Mouse (Mus musculus) MEL (cell line): ENCODE measurements around the gene Ahcyl2. TPM values are rescaled to one million over a fixed set of nuclear protein-coding genes. Genes with fewer than 3 reads are reported as not detected.
A peak's percentile ranks its signal among the peaks of the same experiment; 100 is the strongest.

Experiments
- DNase-seq: peaks from one replicate; pipeline ENCODE4 v3.0.0; 2011; ENCODE audit warnings: low read depth, low spot score
- H3K27ac ChIP-seq: 2 replicates; pipeline ENCODE4 v1.5.1; 2012; ENCODE audit warnings: low read depth, mild to moderate bottlenecking, control low read depth, low read length, moderate library complexity; ENCODE audit not compliant: control insufficient read depth
- H3K27me3 ChIP-seq, 2 experiments: fragments of 150-350 bp in 1 of 2; sonication (generic) in 1 of 2; 2 replicates each; pipeline ENCODE4 v1.6.1; 2012; ENCODE audit warnings: low read length in 2 of 2, mild to moderate bottlenecking in 2 of 2, improper control_type of control experiment in 1 of 2, moderate library complexity in 1 of 2; ENCODE audit not compliant: insufficient read depth in 2 of 2, control insufficient read depth in 1 of 2
- H3K36me3 ChIP-seq, 2 experiments: 2 replicates each; pipeline ENCODE4 v1.6.1; 2012 to 2014; ENCODE audit warnings: low read length in 2 of 2, improper control_type of control experiment in 1 of 2, inconsistent platforms in 1 of 2, mild to moderate bottlenecking in 1 of 2; ENCODE audit not compliant: insufficient read depth in 2 of 2, control insufficient read depth in 1 of 2
- H3K4me1 ChIP-seq, 2 experiments: fragments of 150-350 bp in 1 of 2; sonication (generic) in 1 of 2; 2 replicates each; pipeline ENCODE4 v1.6.1; 2012; ENCODE audit warnings: low read length in 2 of 2, improper control_type of control experiment in 1 of 2, mild to moderate bottlenecking in 1 of 2; ENCODE audit not compliant: insufficient read depth in 2 of 2, control insufficient read depth in 1 of 2
- H3K4me3 ChIP-seq, 2 experiments: fragments of 150-350 bp in 1 of 2; sonication (generic) in 1 of 2; 2 replicates each; pipeline ENCODE4 v1.5.1; 2012; ENCODE audit warnings: low read depth in 2 of 2, low read length in 2 of 2, mild to moderate bottlenecking in 2 of 2, moderate library complexity in 2 of 2, control low read depth in 1 of 2, improper control_type of control experiment in 1 of 2; ENCODE audit not compliant: control insufficient read depth in 1 of 2, insufficient read depth in 1 of 2
- H3K79me2 ChIP-seq: 2 replicates; pipeline ENCODE4 v1.6.1; 2012; ENCODE audit warnings: mild to moderate bottlenecking, low read length, moderate library complexity; ENCODE audit not compliant: control insufficient read depth, poor library complexity, insufficient read depth
- H3K9ac ChIP-seq: 2 replicates; pipeline ENCODE4 v1.6.1; 2012; ENCODE audit warnings: low read depth, mild to moderate bottlenecking, control low read depth, low read length, moderate library complexity; ENCODE audit not compliant: control insufficient read depth, poor library complexity, severe bottlenecking
- H3K9me3 ChIP-seq: fragments of 150-350 bp; sonication (generic); replicated peaks from 2 replicates; pipeline ENCODE4 v1.6.1; 2012; ENCODE audit warnings: mild to moderate bottlenecking, low read length, improper control_type of control experiment, moderate library complexity; ENCODE audit not compliant: insufficient read depth
- CHD2 ChIP-seq: IDR thresholded peaks from 2 replicates; pipeline ENCODE4 v1.6.1; 2011; ENCODE audit warnings: low read length, improper control_type of control experiment
- CTCF ChIP-seq, 3 experiments: IDR thresholded peaks in 2 of 3; conservative IDR thresholded peaks in 1 of 3; 2 replicates each; pipeline ENCODE4 v1.5.1; 2011 to 2012; ENCODE audit warnings: low read length in 3 of 3, low read depth in 2 of 3, mild to moderate bottlenecking in 2 of 3, improper control_type of control experiment in 1 of 3, inconsistent platforms in 1 of 3, mixed read lengths in 1 of 3, moderate library complexity in 1 of 3; ENCODE audit not compliant: control insufficient read depth in 1 of 3, insufficient read depth in 1 of 3, poor library complexity in 1 of 3, severe bottlenecking in 1 of 3
- E2F4 ChIP-seq: IDR thresholded peaks from 2 replicates; pipeline ENCODE4 v1.6.1; 2011; ENCODE audit warnings: low read depth, low read length, improper control_type of control experiment, borderline replicate concordance
- ELF1 ChIP-seq: IDR thresholded peaks from 2 replicates; pipeline ENCODE4 v1.6.1; 2014; ENCODE audit warnings: low read depth, mild to moderate bottlenecking, inconsistent platforms, low read length, improper control_type of control experiment, moderate library complexity
- GABPA ChIP-seq: IDR thresholded peaks from 2 replicates; pipeline ENCODE4 v1.6.1; 2012; ENCODE audit warnings: low read depth, mild to moderate bottlenecking, inconsistent platforms, low read length, improper control_type of control experiment, moderate library complexity
- HCFC1 ChIP-seq: IDR thresholded peaks from 2 replicates; pipeline ENCODE4 v1.6.1; 2012; ENCODE audit warnings: low read depth, mild to moderate bottlenecking, inconsistent platforms, low read length, improper control_type of control experiment, moderate library complexity
- JUND ChIP-seq: IDR thresholded peaks from 2 replicates; pipeline ENCODE4 v1.6.1; 2011; ENCODE audit warnings: low read depth, mild to moderate bottlenecking, improper control_type of control experiment, low read length
- KAT2A ChIP-seq: conservative IDR thresholded peaks from 2 replicates; pipeline ENCODE4 v1.6.1; 2012; ENCODE audit warnings: low read depth, low read length, improper control_type of control experiment, inconsistent platforms
- MAFK ChIP-seq: IDR thresholded peaks from 2 replicates; pipeline ENCODE4 v1.6.1; 2011; ENCODE audit warnings: low read depth, mild to moderate bottlenecking, low read length, improper control_type of control experiment, borderline replicate concordance
- MAX ChIP-seq: IDR thresholded peaks from 2 replicates; pipeline ENCODE4 v1.6.1; 2011; ENCODE audit warnings: low read length, improper control_type of control experiment
- MAZ ChIP-seq: IDR thresholded peaks from 2 replicates; pipeline ENCODE4 v1.6.1; 2012; ENCODE audit warnings: low read depth, mild to moderate bottlenecking, inconsistent platforms, low read length, improper control_type of control experiment
- MXI1 ChIP-seq: IDR thresholded peaks from 2 replicates; pipeline ENCODE4 v1.6.1; 2011; ENCODE audit warnings: mild to moderate bottlenecking, low read depth, low read length, improper control_type of control experiment
- MYC ChIP-seq: IDR thresholded peaks from 2 replicates; pipeline ENCODE4 v1.6.1; 2011; ENCODE audit warnings: low read depth, mild to moderate bottlenecking, low read length, improper control_type of control experiment, moderate library complexity
- NRF1 ChIP-seq: IDR thresholded peaks from 2 replicates; pipeline ENCODE4 v1.6.1; 2014; ENCODE audit warnings: low read depth, mild to moderate bottlenecking, inconsistent platforms, low read length, improper control_type of control experiment, moderate library complexity; ENCODE audit not compliant: poor library complexity, insufficient read depth, severe bottlenecking
- POLR2A ChIP-seq, 2 experiments: IDR thresholded peaks; 2 replicates each; pipeline ENCODE4 v1.6.1; 2011 to 2012; ENCODE audit warnings: low read length in 2 of 2, mild to moderate bottlenecking in 2 of 2, control low read depth in 1 of 2, improper control_type of control experiment in 1 of 2, low read depth in 1 of 2, moderate library complexity in 1 of 2; ENCODE audit not compliant: control insufficient read depth in 1 of 2, insufficient read depth in 1 of 2, poor library complexity in 1 of 2
- POLR2AphosphoS2 ChIP-seq: IDR thresholded peaks from 2 replicates; pipeline ENCODE4 v1.6.1; 2011; ENCODE audit warnings: low read length, improper control_type of control experiment
- RAD21 ChIP-seq: IDR thresholded peaks from 2 replicates; pipeline ENCODE4 v1.6.1; 2011; ENCODE audit warnings: mild to moderate bottlenecking, low read depth, low read length, improper control_type of control experiment
- RCOR1 ChIP-seq: IDR thresholded peaks from 2 replicates; pipeline ENCODE4 v1.6.1; 2012; ENCODE audit warnings: low read depth, mild to moderate bottlenecking, inconsistent platforms, low read length, improper control_type of control experiment
- SIN3A ChIP-seq: IDR thresholded peaks from 2 replicates; pipeline ENCODE4 v1.6.1; 2012; ENCODE audit warnings: low read length, improper control_type of control experiment, inconsistent platforms
- SMC3 ChIP-seq: IDR thresholded peaks from 2 replicates; pipeline ENCODE4 v1.6.1; 2011; ENCODE audit warnings: low read depth, low read length, improper control_type of control experiment
- TBP ChIP-seq: IDR thresholded peaks from 2 replicates; pipeline ENCODE4 v1.8.0; 2011; ENCODE audit warnings: low read depth, low read length, improper control_type of control experiment
- TCF12 ChIP-seq: IDR thresholded peaks from 2 replicates; pipeline ENCODE4 v1.6.1; 2014; ENCODE audit warnings: low read depth, mild to moderate bottlenecking, inconsistent platforms, low read length, improper control_type of control experiment, moderate library complexity
- UBTF ChIP-seq: IDR thresholded peaks from 2 replicates; pipeline ENCODE4 v1.6.1; 2012; ENCODE audit warnings: low read depth, mild to moderate bottlenecking, inconsistent platforms, low read length, improper control_type of control experiment, moderate library complexity, borderline replicate concordance; ENCODE audit not compliant: insufficient read depth
- USF1 ChIP-seq: IDR thresholded peaks from 2 replicates; pipeline ENCODE4 v1.6.1; 2014; ENCODE audit warnings: low read depth, mild to moderate bottlenecking, inconsistent platforms, low read length, improper control_type of control experiment, moderate library complexity
- USF2 ChIP-seq, 2 experiments: IDR thresholded peaks; 2 replicates each; pipeline ENCODE4 v1.6.1; 2011 to 2012; ENCODE audit warnings: improper control_type of control experiment in 2 of 2, low read length in 2 of 2, borderline replicate concordance in 1 of 2, inconsistent platforms in 1 of 2, low read depth in 1 of 2, mild to moderate bottlenecking in 1 of 2; ENCODE audit not compliant: insufficient read depth in 1 of 2
- ZC3H11A ChIP-seq: IDR thresholded peaks from 2 replicates; pipeline ENCODE4 v1.6.1; 2012; ENCODE audit warnings: low read depth, mild to moderate bottlenecking, inconsistent platforms, low read length, improper control_type of control experiment
- ZKSCAN1 ChIP-seq: IDR thresholded peaks from 2 replicates; pipeline ENCODE4 v1.6.1; 2012; ENCODE audit warnings: low read depth, mild to moderate bottlenecking, inconsistent platforms, low read length, improper control_type of control experiment, moderate library complexity
- ZMIZ1 ChIP-seq: IDR thresholded peaks from 2 replicates; pipeline ENCODE4 v1.6.1; 2012; ENCODE audit warnings: low read depth, mild to moderate bottlenecking, inconsistent platforms, low read length, improper control_type of control experiment, moderate library complexity
- ZNF384 ChIP-seq: IDR thresholded peaks from 2 replicates; pipeline ENCODE4 v1.6.1; 2012; ENCODE audit warnings: low read depth, mild to moderate bottlenecking, inconsistent platforms, low read length, improper control_type of control experiment
- polyA plus RNA-seq, 2 experiments: library from polyadenylated mRNA; stranded (reverse) in 1 of 2; unstranded in 1 of 2; fragments of >175 nt in 1 of 2; fragments of >200 nt in 1 of 2; gene quantifications; 2 replicates each; pipeline versions ENCODE4 v1.2.1 to v1.2.4; 2012; ENCODE audit warnings: low replicate concordance in 2 of 2, low read depth in 1 of 2; ENCODE audit not compliant: insufficient read length in 2 of 2, insufficient read depth in 1 of 2, missing spikeins in 1 of 2
- total RNA-seq: library from RNA; depleted of rRNA; stranded (reverse); fragments of 300-350 nt; gene quantifications from 2 replicates; pipeline ENCODE4 v1.2.3, GENCODE M21; 2012

The Ahcyl2 gene
- total and polyA plus RNA-seq, 3 experiments = 16.9 to 17.0 TPM; not detected in 1

- peaks cover 7% of the 10 kb centered on the region for H3K79me2 ChIP-seq
- H3K4me1 ChIP-seq = peaks cover 19 to 40% of the 10 kb centered on the region in 2 experiments
- peaks cover 0 to 52% of the 10 kb centered on the region in 2 experiments; a peak in 2 of 4 replicates for H3K36me3 ChIP-seq
- no peak overlapping the region for H3K27ac ChIP-seq
- H3K27me3 ChIP-seq = no peaks in the 10 kb centered on the region
- TF ChIP-seq UBTF (no peak), POLR2A (IDR thresholded peaks at IDR 0.05; ENCODE audit: control insufficient read depth in 1 of 2, insufficient read depth in 1 of 2, low read depth in 1 of 2, low read length in 2 of 2, poor library complexity in 1 of 2) (no peak), MAFK (no peak), RCOR1 (no peak), MAZ (no peak), MYC (no peak), NRF1 (no peak), MXI1 (no peak), GABPA (no peak), CTCF (IDR thresholded peaks at IDR 0.05 in 2 of 3, conservative IDR thresholded peaks at IDR 0.05 in 1 of 3; ENCODE audit: control insufficient read depth in 1 of 3, insufficient read depth in 1 of 3, low read depth in 2 of 3, low read length in 3 of 3, poor library complexity in 1 of 3, severe bottlenecking in 1 of 3) (no peak), USF1 (no peak), MAX (no peak), E2F4 (no peak), TCF12 (no peak), POLR2AphosphoS2 (no peak), USF2 (IDR thresholded peaks at IDR 0.05; ENCODE audit: borderline replicate concordance in 1 of 2, insufficient read depth in 1 of 2, low read depth in 1 of 2, low read length in 2 of 2) (no peak), TBP (no peak), ZC3H11A (no peak), CHD2 (no peak), ELF1 (no peak)
- no peak for DNase-seq
- H3K9ac ChIP-seq = no peak overlapping the region
- H3K9me3 ChIP-seq = no peaks in the 10 kb centered on the region
- no peak overlapping the region for H3K4me3 ChIP-seq
Measured at GRCm38 (mm10) chr6:29783960-29784359, 16.1 kb downstream of the Ahcyl2 start.

- Histone ChIP-seq H3K9me3 (no peaks in the 10 kb centered on the region), H3K79me2 (peaks cover 7% of the 10 kb centered on the region), H3K9ac (no peak overlapping the region), H3K36me3 (peaks cover 0 to 58% of the 10 kb centered on the region in 2 experiments; a peak in 2 of 4 replicates), H3K4me1 (peaks cover 19 to 42% of the 10 kb centered on the region in 2 experiments), H3K27me3 (no peaks in the 10 kb centered on the region), H3K27ac (0 out of 2 replicates have a peak overlapping the region, but pooled peaks have one; percentile 7), H3K4me3 (no peak overlapping the region)
- peak; percentile 71 for DNase-seq
- TF ChIP-seq MAFK = 0 out of 2 replicates have a peak, but pooled peaks have one; percentile 31
- no peak for TF ChIP-seq NRF1
- no peak for TF ChIP-seq UBTF
- peak; percentile 53; the same call in 1 of the 2 replicates for TF ChIP-seq SIN3A
- TF ChIP-seq MAZ = no peak
- no peak for TF ChIP-seq SMC3
- no peak for TF ChIP-seq E2F4
- TF ChIP-seq USF1 = no peak
- TF ChIP-seq JUND = no peak
- TF ChIP-seq POLR2A (IDR thresholded peaks at IDR 0.05; ENCODE audit: control insufficient read depth in 1 of 2, insufficient read depth in 1 of 2, low read depth in 1 of 2, low read length in 2 of 2, poor library complexity in 1 of 2) = no peak
- no peak for TF ChIP-seq KAT2A
- no peak for TF ChIP-seq MAX
- no peak for TF ChIP-seq ZNF384
- TF ChIP-seq ZKSCAN1 = no peak
- no peak for TF ChIP-seq ZMIZ1
- TF ChIP-seq CHD2 = no peak
- TF ChIP-seq MYC = no peak
- peak in 1 of 3 experiments; percentile 24; a peak in 1 of 6 replicates for TF ChIP-seq CTCF (IDR thresholded peaks at IDR 0.05 in 2 of 3, conservative IDR thresholded peaks at IDR 0.05 in 1 of 3; ENCODE audit: control insufficient read depth in 1 of 3, insufficient read depth in 1 of 3, low read depth in 2 of 3, low read length in 3 of 3, poor library complexity in 1 of 3, severe bottlenecking in 1 of 3)
- no peak for TF ChIP-seq RAD21
- peak; percentile 88 for TF ChIP-seq TCF12
- TF ChIP-seq HCFC1 = no peak
- TF ChIP-seq RCOR1 = peak; percentile 54; the same call in 1 of the 2 replicates
Measured at GRCm38 (mm10) chr6:29784413-29785021, 16.7 kb downstream of the Ahcyl2 start.
